Mouse (Mus musculus): Measurements from ENCODE around the gene Foxo3.
A peak's percentile ranks its signal among the peaks of the same experiment; 100 is the strongest.

The Foxo3 gene

GRCm38 (mm10) chr10:42221996-42222395, 54.6 kb downstream of the Foxo3 start:
- no peak for DNase-seq (ENCODE audit: low spot score)

GRCm38 (mm10) chr10:42221136-42221891, 55.2 kb downstream of the Foxo3 start:
- DNase-seq (ENCODE audit: low spot score): no peak

GRCm38 (mm10) chr10:42220418-42220952, 56.1 kb downstream of the Foxo3 start:
- no peak for DNase-seq (ENCODE audit: low spot score)

GRCm38 (mm10) chr10:42211407-42211806, 65.1 kb downstream of the Foxo3 start:
- no peak for DNase-seq (ENCODE audit: low spot score)

GRCm38 (mm10) chr10:42210641-42211040, 65.9 kb downstream of the Foxo3 start:
- no peak for DNase-seq (ENCODE audit: low spot score)

GRCm38 (mm10) chr10:42209809-42210208, 66.7 kb downstream of the Foxo3 start:
- DNase-seq (ENCODE audit: low spot score): no peak

GRCm38 (mm10) chr10:42207612-42208011, 68.9 kb downstream of the Foxo3 start:
- DNase-seq (ENCODE audit: low spot score): no peak

GRCm38 (mm10) chr10:42204768-42205412, 71.7 kb downstream of the Foxo3 start:
- peak; percentile 40 for DNase-seq (ENCODE audit: low spot score)

GRCm38 (mm10) chr10:42203321-42204155, 73.0 kb downstream of the Foxo3 start:
- no peak for DNase-seq (ENCODE audit: low spot score)

- DNase-seq (ENCODE audit: low spot score): no peak
These were observed 74.0 kb downstream of the Foxo3 start for GRCm38 (mm10) chr10:42202561-42202960.

- no peak for DNase-seq (ENCODE audit: low spot score)
These were observed 77.1 kb downstream of the Foxo3 start for GRCm38 (mm10) chr10:42199472-42199871.

GRCm38 (mm10) chr10:42198682-42199081, 77.9 kb downstream of the Foxo3 start:
- DNase-seq (ENCODE audit: low spot score): no peak

GRCm38 (mm10) chr10:42194784-42195183, 81.8 kb downstream of the Foxo3 start:
- DNase-seq (ENCODE audit: low spot score): no peak

GRCm38 (mm10) chr10:42193981-42194380, 82.6 kb downstream of the Foxo3 start:
- no peak for DNase-seq (ENCODE audit: low spot score)

- DNase-seq (ENCODE audit: low spot score): no peak
These were observed 83.6 kb downstream of the Foxo3 start for GRCm38 (mm10) chr10:42192951-42193350.

- DNase-seq (ENCODE audit: low spot score): peak; percentile 40
These were observed 86.7 kb downstream of the Foxo3 start for GRCm38 (mm10) chr10:42189674-42190434.

- no peak for DNase-seq (ENCODE audit: low spot score)
These were observed 87.5 kb downstream of the Foxo3 start for GRCm38 (mm10) chr10:42189037-42189436.

- no peak for DNase-seq (ENCODE audit: low spot score)
These were observed 88.5 kb downstream of the Foxo3 start for GRCm38 (mm10) chr10:42188091-42188490.

GRCm38 (mm10) chr10:42186941-42187401, 89.6 kb downstream of the Foxo3 start:
- DNase-seq (ENCODE audit: low spot score): no peak

GRCm38 (mm10) chr10:42180333-42180732, 96.2 kb downstream of the Foxo3 start:
- DNase-seq (ENCODE audit: low spot score): no peak

- no peak for DNase-seq (ENCODE audit: low spot score)
These were observed 97.8 kb downstream of the Foxo3 start for GRCm38 (mm10) chr10:42178751-42179150.
